Mouse (Mus musculus) spleen, adult 12 weeks (tissue): ENCODE data around the gene Cstf3.

Source experiments
- DNase-seq: peaks from one replicate; pipeline ENCODE4 v3.0.0; 2022; ENCODE audit warnings: low spot score

The Cstf3 gene

DNA sequence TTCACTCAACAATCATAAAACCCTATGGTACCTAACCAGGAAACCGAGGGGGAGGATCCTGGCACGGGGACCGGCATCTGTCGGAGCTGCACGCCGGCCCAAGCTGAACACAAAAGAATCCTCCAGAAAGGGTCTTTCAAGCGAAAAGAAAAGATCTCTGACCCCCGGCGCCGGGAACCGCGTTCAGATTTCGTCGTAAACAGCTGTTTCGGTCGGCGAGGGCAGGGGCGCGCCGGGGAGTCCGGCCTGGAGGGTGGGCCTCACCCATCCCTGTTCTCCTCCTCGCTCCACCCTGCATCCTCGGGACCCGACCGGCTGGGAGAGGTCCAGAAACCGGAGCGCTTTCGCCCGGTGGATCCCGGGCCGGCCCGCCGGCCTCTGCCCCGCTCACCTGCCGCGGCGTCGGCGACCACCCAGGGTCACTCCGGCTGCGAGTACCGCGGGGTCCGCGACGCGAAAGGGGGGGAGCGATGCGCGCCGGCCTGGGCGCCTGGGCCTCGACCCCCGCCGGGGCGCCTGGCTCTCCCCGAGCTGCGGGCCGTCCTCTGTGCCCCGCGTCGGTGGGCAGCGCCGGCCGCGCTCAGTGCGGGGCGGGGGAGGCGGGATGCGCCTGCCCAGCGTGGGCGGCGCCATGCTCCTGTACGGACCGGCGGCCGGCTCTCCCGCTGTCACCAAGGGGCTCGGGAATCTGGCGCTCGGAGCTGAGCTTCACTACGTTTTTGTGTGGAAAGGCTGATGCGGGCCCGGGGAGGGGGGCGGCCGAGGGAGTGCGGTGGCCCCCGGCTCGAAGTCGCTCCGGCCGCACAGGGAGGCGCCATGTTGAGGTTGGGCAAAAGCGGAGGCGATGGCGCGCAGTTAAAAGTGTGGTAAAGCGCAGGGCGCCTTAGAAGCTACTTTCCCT, 121.5 kb downstream of the Cstf3 start, which contains the start of gene Tcp11l1:
Gene Tcp11l1 (minus strand): TSS at position 585 of the 901 bp plus-strand sequence.
- peak; percentile 27 for DNase-seq

DNA sequence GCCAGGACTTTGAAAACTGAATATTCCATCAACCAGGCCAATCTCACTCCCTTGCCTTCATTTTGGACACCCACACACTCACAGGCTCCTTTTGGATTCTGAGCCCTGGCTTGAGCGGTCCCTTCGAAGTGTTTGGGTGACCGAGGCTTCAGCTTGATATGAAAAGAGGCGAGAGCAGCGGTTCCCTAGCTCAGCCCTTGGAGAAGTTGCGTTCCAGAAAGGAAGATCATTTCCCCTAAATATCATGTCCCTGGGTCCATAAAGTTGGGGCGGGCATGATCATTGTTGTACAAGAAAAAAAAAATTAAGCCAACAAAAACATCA, 122.1 kb downstream of the Cstf3 start:
- no peak for DNase-seq

DNA sequence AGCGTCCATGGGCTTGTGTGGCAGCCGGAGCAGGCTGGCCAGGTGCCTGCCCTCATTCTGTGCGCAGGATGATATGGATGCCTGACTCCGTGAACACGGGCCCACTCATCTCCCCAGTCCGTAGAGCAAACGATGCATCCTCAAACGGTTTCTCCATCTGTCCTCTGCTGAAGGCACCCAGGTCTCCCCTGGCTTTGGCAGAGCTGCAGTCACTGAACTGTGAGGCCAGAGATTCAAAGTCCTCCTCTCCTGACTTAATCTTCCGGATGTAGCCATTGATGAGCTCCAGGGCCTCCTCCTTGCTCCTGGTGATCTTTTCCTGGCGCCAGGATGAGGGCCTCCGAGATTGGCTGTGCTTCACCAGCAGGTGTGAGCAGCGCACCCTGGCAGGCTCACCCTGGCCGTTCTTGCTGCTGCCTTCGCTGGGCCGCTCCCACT, 124.0 kb downstream of the Cstf3 start:
- no peak for DNase-seq
